Mouse (Mus musculus) retina, postnatal 7 days (tissue): ENCODE data around the gene Cyp2j13.
"Not testable (repeated sequence)": the region's sequence is repeated elsewhere in the genome, so short reads cannot be mapped to it uniquely, and the experiment has no call there.

Source experiments
- DNase-seq: peaks from one replicate; pipeline ENCODE4 v3.0.0-alpha.2; 2012; ENCODE audit warnings: low read depth, low spot score

The Cyp2j13 gene

DNA sequence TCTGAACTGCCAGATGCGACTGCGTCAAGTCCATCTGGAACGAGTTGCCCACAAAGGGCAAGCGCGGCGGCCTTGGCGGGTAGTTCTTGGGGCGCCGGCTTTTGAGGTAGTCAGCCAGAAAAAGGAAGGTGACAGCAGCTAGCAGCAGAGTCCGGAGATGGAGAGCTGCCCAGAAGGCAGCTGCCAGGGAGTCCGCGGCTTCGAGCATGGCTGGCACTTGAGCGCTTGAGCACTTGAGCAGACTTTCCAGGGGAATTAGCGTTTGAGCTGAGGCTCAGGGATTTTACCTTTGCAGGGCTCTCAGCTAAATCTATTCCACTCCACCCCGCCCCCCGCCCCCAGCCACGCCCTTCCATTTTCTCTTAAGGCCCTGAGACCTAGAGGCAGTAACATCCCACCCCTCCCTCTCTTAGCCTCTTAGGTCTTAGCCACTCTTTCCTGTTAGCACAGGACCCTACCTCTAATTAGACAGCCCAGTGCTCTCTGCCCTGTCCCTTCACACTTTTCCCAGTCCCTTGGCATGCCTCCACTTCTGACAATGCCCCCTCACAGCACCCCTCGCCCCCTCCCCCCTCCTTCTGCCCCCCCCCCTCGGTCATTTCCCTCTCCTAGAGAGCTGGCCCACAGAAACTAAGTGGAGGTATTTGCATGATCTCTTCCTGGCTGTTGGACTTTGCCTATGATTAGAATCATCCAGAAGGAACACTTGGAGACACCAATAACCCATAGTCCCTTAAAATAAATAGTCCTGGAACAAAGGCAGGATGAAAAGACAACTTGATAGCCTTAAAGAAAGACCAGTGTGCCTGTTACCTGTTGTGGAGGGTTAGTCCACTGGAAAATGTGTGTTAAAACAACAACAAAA lies at the start of gene Cyp2j13:
Gene Cyp2j13 (minus strand): TSS at position 286 of the 865 bp plus-strand sequence.
- DNase-seq = peak; percentile 27

DNA sequence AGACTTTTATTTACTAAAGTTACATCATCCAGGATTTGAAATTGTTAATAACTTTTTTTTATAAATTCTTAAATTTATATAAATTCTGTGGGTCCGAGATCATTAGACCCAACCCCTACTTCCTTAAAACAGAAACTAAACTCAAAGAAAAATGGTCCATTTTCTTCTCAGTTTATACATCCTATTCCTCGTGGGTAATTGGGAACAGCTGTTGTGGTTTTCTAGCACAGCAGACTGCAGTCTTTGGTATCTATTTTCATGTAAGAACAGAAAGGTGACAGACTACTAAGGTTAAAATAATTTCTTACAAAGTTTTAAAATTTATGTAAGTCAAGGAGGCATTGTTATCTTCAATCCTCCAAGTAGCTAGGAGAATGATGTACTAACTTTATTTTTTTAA lies 19.5 kb upstream of the Cyp2j13 start:
- DNase-seq = no peak

GRCm38 (mm10) chr4:96091869-96092268 lies 14.5 kb upstream of the Cyp2j13 start:
- no peak for DNase-seq

DNA sequence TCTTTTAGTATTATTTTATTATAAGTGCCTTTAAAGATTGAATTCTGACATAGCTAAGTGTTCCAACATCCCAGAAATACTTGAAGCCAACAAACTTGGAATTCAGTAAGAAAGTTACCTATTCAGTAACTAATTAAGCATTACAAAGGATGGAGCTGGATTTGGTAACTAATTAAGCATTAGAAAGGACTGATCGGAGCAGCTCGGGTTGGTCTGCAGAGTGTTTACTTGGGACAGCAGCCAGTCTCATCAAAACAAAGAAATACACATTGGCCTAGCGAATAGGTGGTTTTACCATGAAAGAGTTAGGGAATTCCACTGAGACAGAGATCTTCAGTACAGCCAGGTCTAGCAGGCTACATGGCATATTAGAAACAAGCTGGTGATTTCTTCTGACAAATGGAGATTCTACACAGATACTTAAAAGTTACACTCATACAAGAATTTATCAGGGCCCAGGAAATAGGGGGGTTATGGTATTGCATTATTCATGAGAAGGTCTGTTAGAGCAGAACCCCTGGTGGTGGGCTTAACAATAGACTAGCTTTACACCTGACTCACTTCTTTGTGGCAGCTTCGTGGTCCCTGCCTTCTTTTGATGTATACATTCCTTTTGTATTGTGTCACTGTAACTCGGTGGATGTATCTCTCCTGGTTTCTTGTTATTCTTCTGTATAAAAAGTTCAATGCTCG lies 12.2 kb upstream of the Cyp2j13 start:
- DNase-seq = not testable (repeated sequence)

GRCm38 (mm10) chr4:96078308-96078707 lies 962 bp upstream of the Cyp2j13 start:
- DNase-seq = no peak

GRCm38 (mm10) chr4:96062045-96062444 lies 15.3 kb downstream of the Cyp2j13 start:
- no peak for DNase-seq

DNA sequence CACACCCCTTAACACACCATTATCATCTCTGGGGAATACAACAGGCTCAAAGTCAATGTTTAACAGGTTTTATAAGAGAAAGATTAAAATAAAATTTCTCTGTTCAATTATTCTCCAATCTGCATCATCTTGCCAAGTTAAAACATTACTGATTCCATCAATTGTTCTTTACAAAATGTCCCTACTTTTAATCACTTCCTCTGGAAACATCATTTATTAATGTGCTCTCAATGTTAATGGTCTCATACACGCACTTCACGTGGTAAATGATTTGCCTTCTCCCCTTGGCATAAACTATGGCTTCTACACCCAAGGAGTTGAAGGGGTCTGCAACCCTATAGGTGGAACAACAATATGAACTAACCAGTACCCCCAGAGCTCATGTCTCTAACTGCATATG lies 17.2 kb downstream of the Cyp2j13 start:
- no peak for DNase-seq

DNA sequence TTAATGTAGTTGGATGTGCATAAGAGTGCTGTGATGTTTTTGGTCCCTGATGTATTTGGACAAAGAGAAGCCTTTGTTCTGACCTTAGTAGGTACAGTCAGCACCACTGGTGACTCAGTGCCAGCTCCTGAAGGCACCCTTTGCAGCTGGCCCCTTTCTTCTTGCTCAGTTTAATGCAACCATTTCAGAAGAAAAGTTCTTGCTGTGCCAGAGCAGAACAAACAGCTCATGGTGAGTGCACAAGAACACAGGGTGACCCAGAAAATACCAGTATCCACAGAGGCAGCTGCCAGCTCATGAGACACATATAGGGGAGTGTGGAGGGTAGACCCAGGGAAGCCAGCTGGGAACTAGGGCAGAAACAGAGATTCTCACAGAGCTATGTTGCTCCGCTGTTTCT lies 48.9 kb downstream of the Cyp2j13 start:
- peak; percentile 28 for DNase-seq

DNA sequence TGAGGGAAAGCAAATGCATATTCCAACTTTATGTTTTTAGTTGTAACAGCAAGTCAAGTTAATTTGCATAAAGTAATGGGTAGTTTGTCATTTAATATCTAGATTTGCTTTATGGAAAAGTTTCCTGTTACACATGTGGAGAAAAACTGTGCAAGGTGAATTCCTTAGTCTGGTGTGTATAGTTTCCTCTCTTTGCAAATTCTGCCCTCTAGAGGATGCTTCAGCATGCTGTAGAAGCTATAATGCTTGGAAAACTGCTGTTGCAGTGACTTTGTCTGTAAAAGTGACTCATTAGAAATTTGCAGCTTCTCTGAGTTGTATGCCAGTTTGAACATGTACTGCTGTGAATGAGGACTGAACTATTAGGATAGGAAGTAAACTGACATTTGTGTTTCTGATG lies 54.5 kb downstream of the Cyp2j13 start:
- no peak for DNase-seq

GRCm38 (mm10) chr4:96016875-96017274 lies 60.5 kb downstream of the Cyp2j13 start:
- DNase-seq = no peak

- DNase-seq = not testable (repeated sequence)
Observed at GRCm38 (mm10) chr4:95982221-95982620, 95.1 kb downstream of the Cyp2j13 start.
